Mouse (Mus musculus) liver, embryonic 14.5 days (tissue): ENCODE data around the gene Tmem185a. TPM values are rescaled to one million over a fixed set of nuclear protein-coding genes. Genes with fewer than 3 reads are reported as not detected.
"Not testable (repeated sequence)": the region's sequence is repeated elsewhere in the genome, so short reads cannot be mapped to it uniquely, and the experiment has no call there.

Source experiments
- ATAC-seq: fragments of 200-750 bp; cut with Nextera tagmentation; 2 replicates; pipeline ENCODE4 v1.8.0; 2017; ENCODE audit warnings: moderate number of reproducible peaks, mild to moderate bottlenecking, moderate library complexity; ENCODE audit not compliant: insufficient read depth
- DNase-seq, 3 experiments: peaks; one replicate each; pipeline ENCODE4 v3.0.0-alpha.2; 2012 to 2013; ENCODE audit warnings: low read depth in 3 of 3, low spot score in 3 of 3
- H3K27ac ChIP-seq: fragments of 300-500 bp; sonication (generic); 2 replicates; pipeline ENCODE4 v1.5.1; 2014; ENCODE audit warnings: moderate library complexity, mild to moderate bottlenecking, control low read depth, inconsistent platforms
- H3K27me3 ChIP-seq: fragments of 300-500 bp; sonication (generic); 2 replicates; pipeline ENCODE4 v1.6.1; 2014; ENCODE audit warnings: mild to moderate bottlenecking, low read length, moderate library complexity; ENCODE audit not compliant: control insufficient read depth, insufficient read depth
- H3K36me3 ChIP-seq: fragments of 300-500 bp; sonication (generic); replicated peaks from 2 replicates; pipeline ENCODE4 v1.6.1; 2014; ENCODE audit warnings: low read depth; ENCODE audit not compliant: control insufficient read depth, insufficient read depth
- H3K4me1 ChIP-seq, 2 experiments: fragments of 200-500 bp in 1 of 2; fragments of 300-500 bp in 1 of 2; sonication (generic) in 1 of 2; replicated peaks; 2 replicates each; pipeline ENCODE4 v1.6.1; 2012 to 2014; ENCODE audit warnings: antibody characterized with exemption in 1 of 2, inconsistent platforms in 1 of 2, low read length in 1 of 2; ENCODE audit not compliant: control insufficient read depth in 2 of 2, insufficient read depth in 2 of 2
- H3K4me2 ChIP-seq: fragments of 300-500 bp; sonication (generic); 2 replicates; pipeline ENCODE4 v1.6.1; 2014; ENCODE audit warnings: low read depth, mild to moderate bottlenecking, control low read depth, moderate library complexity
- H3K4me3 ChIP-seq, 2 experiments: fragments of 200-500 bp in 1 of 2; fragments of 300-500 bp in 1 of 2; sonication (generic) in 1 of 2; 2 replicates each; pipeline ENCODE4 v1.5.1; 2012 to 2014; ENCODE audit warnings: low read depth in 2 of 2, low read length in 2 of 2, mild to moderate bottlenecking in 2 of 2, control low read depth in 1 of 2, inconsistent platforms in 1 of 2, moderate library complexity in 1 of 2; ENCODE audit not compliant: insufficient read depth in 1 of 2
- H3K9ac ChIP-seq: fragments of 300-500 bp; sonication (generic); replicated peaks from 2 replicates; pipeline ENCODE4 v1.6.1; 2014; ENCODE audit warnings: mild to moderate bottlenecking, control low read depth, moderate library complexity
- H3K9me3 ChIP-seq: fragments of 300-500 bp; sonication (generic); 2 replicates; pipeline ENCODE4 v1.6.1; 2016; ENCODE audit warnings: low read length, mixed read lengths; ENCODE audit not compliant: control insufficient read depth
- CTCF ChIP-seq: IDR thresholded peaks from 2 replicates; pipeline ENCODE4 v1.5.1; 2016; ENCODE audit warnings: antibody characterized with exemption, low read depth, control low read depth
- EP300 ChIP-seq: IDR thresholded peaks from 2 replicates; pipeline ENCODE4 v1.6.1; 2016; ENCODE audit warnings: antibody characterized with exemption, low read depth
- WGBS: fragments of 180-500 bp; shearing (Covaris S2); extraction: QIAGEN DNeasy Blood & Tissue Kit; methylation state at CpG from one replicate; pipeline ENCODE4 v1.1.7; 2014; ENCODE audit not compliant: insufficient replicate concordance; 5-methylcytosine and 5-hydroxymethylcytosine counted together
- polyA plus RNA-seq, 2 experiments: library from polyadenylated mRNA; depleted of rRNA in 1 of 2; stranded (reverse) in 1 of 2; unstranded in 1 of 2; fragments of >200 nt; fragmentation: Nextera tagmentation in 1 of 2; extraction: Ambion mirVana in 1 of 2; gene quantifications; 2 replicates each; pipeline versions ENCODE4 v1.2.1 to v1.2.3; 2012 to 2014

Tmem185a gene
- polyA plus RNA-seq (2012; rRNA removed) = 7.9 and 8.0 TPM in 2 replicates
- polyA plus RNA-seq (2014; fragmentation: Nextera tagmentation; extraction: Ambion mirVana) = 11.9 and 12.8 TPM in 2 replicates

GRCm38 (mm10) chrX:70476792-70477776, at the start of gene Tmem185a:
Gene Tmem185a, minus strand, starts transcription at chrX:70477180.
- Histone ChIP-seq H3K36me3 (no peaks in the 10 kb centered on the region), H3K4me2 (peak within 1 kb of the TSS; percentile 68), H3K9me3 (no peaks in the 10 kb centered on the region), H3K27me3 (no peaks in the 10 kb centered on the region), H3K4me3 (peak within 1 kb of the TSS; percentile 65 to 69), H3K9ac (peak within 1 kb of the TSS; percentile 60), H3K4me1 (no peaks in the 10 kb centered on the region; a peak in 2 of 4 replicates), H3K27ac (no peak within 1 kb of the TSS)
- ATAC-seq = peak; percentile 86
- peak; percentile 53 to 57 (median 54) for DNase-seq
- 16% methylated on average over 29 of the region's 42 CpGs for WGBS
- TF ChIP-seq CTCF = no peak
- TF ChIP-seq EP300 = no peak

DNA sequence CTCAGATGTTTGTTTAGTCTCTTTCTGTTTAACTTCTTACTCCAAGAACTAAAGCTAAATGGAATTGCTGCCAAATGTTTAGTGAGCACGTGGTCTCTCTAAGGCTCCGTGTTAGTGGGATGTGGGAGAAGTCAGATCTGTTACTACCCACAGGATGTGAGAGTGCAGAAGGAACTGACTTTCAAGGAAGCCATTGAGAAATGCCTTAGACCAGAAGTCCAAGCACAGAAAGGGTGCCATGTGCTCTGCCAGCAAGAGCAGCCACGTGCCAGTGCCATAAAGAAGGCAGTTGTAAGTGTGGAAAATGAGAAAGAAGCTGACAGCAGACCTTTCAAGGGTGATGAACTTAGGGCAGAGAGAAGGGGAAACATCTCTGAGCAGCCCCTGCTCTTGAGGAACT, 37.4 kb upstream of the Tmem185a start:
- not testable (repeated sequence) for DNase-seq, ATAC-seq, H3K4me1 ChIP-seq, H3K4me2 ChIP-seq, H3K27ac ChIP-seq, H3K9me3 ChIP-seq, H3K36me3 ChIP-seq, H3K4me3 ChIP-seq, H3K9ac ChIP-seq, H3K27me3 ChIP-seq
- 50% methylated on average over 3 of the region's 3 CpGs for WGBS

GRCm38 (mm10) chrX:70487328-70487727, 10.3 kb upstream of the Tmem185a start:
- not testable (repeated sequence) for H3K27me3 ChIP-seq, ATAC-seq, H3K4me3 ChIP-seq, H3K4me1 ChIP-seq, H3K36me3 ChIP-seq, H3K27ac ChIP-seq, H3K4me2 ChIP-seq, H3K9me3 ChIP-seq, DNase-seq, H3K9ac ChIP-seq
- WGBS = no CpG with 5 or more reads among the region's 1 CpGs

DNA sequence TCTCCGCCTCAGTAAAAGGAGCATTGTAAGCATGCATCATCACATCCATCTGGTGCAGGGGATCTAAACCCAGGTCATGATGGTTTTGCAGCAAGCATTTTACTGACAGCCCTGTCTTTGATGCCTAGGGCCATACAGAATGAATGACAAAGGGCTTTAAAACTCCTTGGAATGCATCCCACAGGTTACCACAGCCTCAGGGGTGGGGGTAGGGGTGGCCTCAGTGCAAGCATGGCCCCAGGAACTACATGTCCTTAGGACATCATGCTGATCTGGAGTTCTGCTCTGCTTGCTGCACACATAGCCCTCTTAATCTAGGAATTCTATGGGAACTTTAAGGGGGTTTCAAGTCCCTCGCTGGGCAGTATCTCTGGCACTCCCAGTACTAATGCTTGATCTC, 5.2 kb upstream of the Tmem185a start:
- TF ChIP-seq CTCF (no peak), EP300 (no peak)
- ATAC-seq (no peak), DNase-seq (no peak)
- Histone ChIP-seq H3K9me3 (no peaks in the 10 kb centered on the region), H3K27me3 (no peaks in the 10 kb centered on the region), H3K27ac (no peak overlapping the region), H3K4me1 (no peaks in the 10 kb centered on the region), H3K9ac (no peak overlapping the region), H3K36me3 (no peaks in the 10 kb centered on the region), H3K4me2 (no peak overlapping the region), H3K4me3 (no peak overlapping the region)
- 45% methylated on average over 2 of the region's 2 CpGs for WGBS

GRCm38 (mm10) chrX:70478701-70479100, 1.7 kb upstream of the Tmem185a start:
- WGBS = 40% methylated on average over 5 of the region's 5 CpGs
- Histone ChIP-seq H3K9me3 (no peaks in the 10 kb centered on the region), H3K27ac (no peak overlapping the region), H3K4me3 (no peak overlapping the region), H3K9ac (no peak overlapping the region), H3K27me3 (no peaks in the 10 kb centered on the region), H3K4me1 (no peaks in the 10 kb centered on the region; a peak in 2 of 4 replicates), H3K4me2 (no peak overlapping the region), H3K36me3 (no peaks in the 10 kb centered on the region)
- TF ChIP-seq CTCF (no peak), EP300 (no peak)
- DNase-seq (no peak), ATAC-seq (no peak)
